Mouse (Mus musculus): ENCODE results near the gene Mapk8.
A peak's percentile ranks its signal among the peaks of the same experiment; 100 is the strongest.

The Mapk8 gene

GRCm38 (mm10) chr14:33343131-33343725 is 103.7 kb downstream of the Mapk8 start:
- DNase-seq, result peak; percentile 62 to 70

GRCm38 (mm10) chr14:33338684-33339083 is 108.3 kb downstream of the Mapk8 start:
- DNase-seq, result no peak

DNA sequence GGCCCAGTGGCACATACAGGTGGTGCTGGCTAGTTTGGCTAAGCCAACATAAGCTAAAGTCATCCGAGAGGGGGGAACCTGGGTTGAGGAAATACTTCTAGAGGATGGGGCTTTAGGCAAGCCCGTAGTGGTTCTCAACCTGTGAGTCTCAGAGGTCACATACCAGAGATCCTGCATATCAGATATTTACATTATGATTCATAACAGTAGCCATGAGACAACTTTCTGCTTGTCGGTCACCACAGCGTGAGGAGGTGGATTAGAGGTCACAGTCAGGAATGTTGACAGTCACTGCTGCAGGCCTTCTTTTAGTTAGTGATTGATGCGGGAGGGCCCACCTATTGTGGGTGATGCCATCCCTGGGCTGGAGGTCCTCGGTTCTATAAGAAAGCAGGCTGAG is 111.2 kb downstream of the Mapk8 start:
- no peak for DNase-seq

DNA sequence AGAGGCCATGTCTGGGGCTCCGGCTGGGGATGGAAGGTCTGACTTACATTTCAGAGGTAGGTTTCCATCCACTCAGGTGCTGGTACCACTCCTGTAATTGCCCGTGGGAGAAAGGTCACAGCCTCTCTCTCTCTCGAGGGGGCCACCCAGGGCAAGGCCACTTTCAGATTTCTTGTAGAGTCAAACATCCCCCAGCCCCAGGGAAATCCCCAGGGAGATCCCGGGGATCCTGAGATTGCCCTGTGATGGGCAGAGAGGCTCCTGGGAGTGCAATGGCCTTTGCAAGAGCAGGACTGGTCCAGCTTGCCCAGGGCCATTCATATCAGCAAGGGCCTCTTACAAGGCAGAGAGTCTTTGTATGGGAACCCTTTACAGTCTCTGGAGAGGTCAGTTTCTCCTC is 112.6 kb downstream of the Mapk8 start:
- DNase-seq, result no peak

- no peak for DNase-seq
Observed at GRCm38 (mm10) chr14:33333833-33334232, 113.1 kb downstream of the Mapk8 start.

GRCm38 (mm10) chr14:33331627-33332026 is 115.3 kb downstream of the Mapk8 start:
- no peak for DNase-seq

DNA sequence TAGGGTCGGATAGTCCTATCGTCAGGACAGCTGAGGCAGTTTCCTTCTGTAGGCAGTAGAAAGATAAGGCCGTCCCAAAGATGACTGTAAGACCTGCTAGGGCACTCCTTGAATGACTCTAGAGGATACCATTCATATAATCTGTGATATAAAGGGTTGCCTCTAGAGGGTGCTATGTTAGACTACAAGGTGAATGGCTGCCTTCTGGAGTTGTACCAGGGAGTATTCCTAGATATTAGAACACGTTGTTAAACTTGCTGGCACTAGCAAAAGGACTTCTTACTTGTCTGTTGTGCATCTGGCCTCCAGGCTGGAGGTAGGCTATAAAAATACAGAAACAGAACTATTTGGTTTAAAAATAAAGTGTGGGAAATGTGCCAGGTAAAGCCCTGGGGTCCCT is 116.0 kb downstream of the Mapk8 start:
- no peak for DNase-seq

GRCm38 (mm10) chr14:33329297-33329805 is 117.6 kb downstream of the Mapk8 start:
- no peak for DNase-seq

GRCm38 (mm10) chr14:33328369-33328768 is 118.6 kb downstream of the Mapk8 start:
- DNase-seq, result no peak

All from cerebellum, adult 18-20 months (tissue).